Mouse (Mus musculus) lung, postnatal 10 days (tissue): ENCODE data around the gene Elk3.

ENCODE experiments used
- DNase-seq: peaks from one replicate; pipeline ENCODE4 v3.0.0; 2021

Elk3 gene

DNA sequence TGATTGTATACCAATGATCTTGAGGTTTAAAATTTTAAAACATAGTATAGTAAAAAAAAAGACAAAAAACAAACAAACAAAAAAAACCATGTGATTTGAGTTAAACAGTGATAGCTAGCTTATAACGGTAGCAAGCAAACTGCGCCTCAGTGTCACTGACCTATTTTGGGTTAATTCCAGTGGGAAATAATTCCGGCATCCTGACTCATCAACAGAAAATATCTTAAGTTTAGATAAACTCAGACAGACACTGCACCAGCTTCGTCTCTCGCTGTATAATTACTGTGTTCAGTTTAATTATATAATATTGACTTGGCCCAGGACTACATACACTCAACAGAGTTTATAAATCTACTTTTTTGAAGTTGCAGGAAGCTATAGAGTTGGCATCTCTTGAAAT is 79.0 kb downstream of the Elk3 start:
- DNase-seq: no peak

- no peak for DNase-seq
These were observed 79.4 kb downstream of the Elk3 start for GRCm38 (mm10) chr10:93231490-93231889.

DNA sequence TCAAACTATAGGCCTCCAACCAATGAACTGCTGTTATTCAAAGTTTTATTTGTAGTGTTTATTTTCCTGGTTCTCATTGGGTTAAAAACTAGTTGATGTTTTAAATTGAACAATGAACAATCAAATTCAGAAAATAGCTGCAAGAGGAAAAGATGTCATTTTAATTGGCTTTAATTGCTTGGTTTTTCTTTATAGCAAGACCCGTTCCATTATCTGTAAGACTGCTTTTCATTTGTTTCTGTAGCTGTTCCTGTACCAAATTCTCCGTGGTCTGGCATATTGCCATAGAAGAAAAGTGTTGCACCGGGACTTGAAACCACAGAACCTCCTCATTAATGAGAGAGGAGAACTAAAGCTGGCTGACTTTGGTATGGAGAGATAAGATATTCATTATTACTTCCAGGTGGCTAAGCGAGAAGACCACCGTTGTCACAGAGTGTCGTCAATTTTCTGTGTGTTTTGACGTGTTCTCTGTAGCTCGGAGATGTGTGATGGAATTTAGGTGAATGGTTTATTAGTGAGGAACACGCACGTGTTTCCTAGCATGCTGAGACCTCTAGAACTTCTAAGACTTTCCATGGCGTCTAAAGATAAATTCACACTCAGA is 82.4 kb downstream of the Elk3 start:
- DNase-seq: no peak

- no peak for DNase-seq
These were observed 83.0 kb downstream of the Elk3 start for GRCm38 (mm10) chr10:93227921-93228320.

DNA sequence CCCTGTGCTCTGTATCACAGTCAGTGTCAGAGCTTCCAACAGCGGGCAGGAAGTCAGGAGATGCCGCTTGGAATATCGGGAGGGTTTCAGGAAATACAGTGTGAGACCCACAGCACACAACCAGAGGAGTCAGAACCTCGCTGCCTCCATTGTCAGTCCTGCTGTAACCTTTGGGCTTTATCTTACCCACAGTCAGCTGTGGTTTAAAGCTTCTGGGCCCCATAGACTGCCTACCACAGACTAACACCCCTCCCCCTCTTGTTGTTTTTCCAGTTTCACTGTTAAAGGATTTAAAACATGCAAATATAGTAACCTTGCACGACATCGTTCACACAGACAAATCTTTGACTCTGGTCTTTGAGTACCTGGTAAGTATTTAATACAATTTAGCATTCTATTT is 85.2 kb downstream of the Elk3 start:
- no peak for DNase-seq

DNA sequence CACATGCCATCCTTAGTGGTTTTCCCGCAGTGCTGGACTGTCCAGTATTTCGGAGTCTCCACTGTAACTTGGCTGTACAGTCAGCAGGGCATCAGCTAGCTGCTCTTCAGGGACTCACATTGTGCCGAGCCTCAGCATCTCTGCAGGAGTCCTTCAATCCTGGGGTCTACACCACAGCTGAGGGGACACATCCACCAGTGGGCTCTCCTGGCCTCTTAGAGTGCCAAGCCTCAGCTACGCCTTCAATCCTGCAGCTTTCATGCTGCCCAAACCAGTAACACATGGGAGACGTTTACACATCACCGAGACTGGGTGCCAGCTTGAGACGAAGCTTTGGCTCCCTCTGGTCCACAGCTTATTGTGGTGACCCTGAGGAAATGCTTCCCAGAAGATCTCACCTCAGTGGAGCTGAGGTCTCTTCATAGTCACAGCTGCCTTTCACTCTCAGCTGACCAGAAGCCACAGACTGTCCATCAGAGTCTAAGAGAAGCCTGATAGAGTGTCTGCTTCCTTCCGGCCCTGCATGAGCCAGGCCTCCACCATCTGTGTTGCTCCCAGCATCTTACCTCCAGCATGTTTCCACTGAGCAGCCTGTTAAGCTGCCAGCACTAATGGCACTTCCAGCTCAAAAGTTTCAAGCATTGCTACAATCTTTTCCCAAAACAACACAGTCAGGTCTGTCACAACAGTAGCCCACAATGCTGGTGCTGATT is 95.7 kb downstream of the Elk3 start:
- no peak for DNase-seq

- no peak for DNase-seq
These were observed 96.7 kb downstream of the Elk3 start for GRCm38 (mm10) chr10:93214251-93214650.

- DNase-seq: no peak
These were observed 97.6 kb downstream of the Elk3 start for GRCm38 (mm10) chr10:93213339-93213738.

DNA sequence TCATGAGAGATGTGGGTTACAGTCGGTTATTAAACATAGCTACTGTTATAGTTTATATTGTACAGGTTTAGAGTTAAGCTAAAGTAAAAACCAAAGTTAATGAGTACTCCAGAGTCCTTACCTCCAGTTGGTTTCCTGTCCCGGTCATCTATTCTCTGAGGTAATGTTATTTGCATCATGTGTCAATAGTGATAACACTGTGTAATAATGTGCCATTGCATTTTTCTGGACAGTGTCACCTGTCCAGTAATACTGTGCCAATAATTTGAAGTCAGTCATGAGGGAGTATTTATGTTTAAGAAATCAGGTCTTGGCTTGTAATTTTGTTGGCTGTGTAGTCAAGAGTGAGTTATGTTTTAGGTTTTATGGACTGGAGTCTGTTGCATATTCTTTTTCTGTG is 98.2 kb downstream of the Elk3 start:
- no peak for DNase-seq

- DNase-seq: no peak
These were observed 103.8 kb downstream of the Elk3 start for GRCm38 (mm10) chr10:93207176-93207575.

GRCm38 (mm10) chr10:93205287-93205956 is 105.5 kb downstream of the Elk3 start:
- DNase-seq: no peak

DNA sequence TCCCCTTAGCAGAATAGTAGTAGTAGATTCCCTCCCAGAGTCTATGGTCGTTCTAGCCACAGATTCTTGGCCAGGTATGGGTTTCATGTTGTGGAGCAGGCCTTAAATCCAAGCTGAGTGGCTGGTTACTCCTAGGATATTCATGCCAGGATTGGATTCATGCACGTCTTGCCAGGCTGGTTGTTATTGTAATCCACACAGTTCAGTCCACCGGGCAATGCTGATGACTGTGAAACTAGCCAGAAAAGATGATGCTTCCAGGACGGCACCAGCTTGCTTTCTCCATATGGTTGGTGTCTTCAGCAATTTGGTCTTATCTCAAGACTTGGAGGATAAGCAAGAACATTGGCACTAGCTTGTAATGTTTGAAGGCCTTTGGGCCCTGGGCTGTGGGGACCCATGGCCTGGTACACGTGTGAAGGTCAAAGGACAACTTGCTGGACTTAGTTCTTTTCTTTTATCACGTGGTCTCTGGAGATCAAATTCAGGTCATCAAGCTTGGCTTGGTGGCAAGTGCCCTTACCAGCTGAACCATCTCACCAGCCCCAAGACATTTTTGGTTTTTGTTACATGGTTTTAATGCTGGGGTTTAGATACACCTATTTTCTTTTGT is 109.0 kb downstream of the Elk3 start:
- DNase-seq: no peak

DNA sequence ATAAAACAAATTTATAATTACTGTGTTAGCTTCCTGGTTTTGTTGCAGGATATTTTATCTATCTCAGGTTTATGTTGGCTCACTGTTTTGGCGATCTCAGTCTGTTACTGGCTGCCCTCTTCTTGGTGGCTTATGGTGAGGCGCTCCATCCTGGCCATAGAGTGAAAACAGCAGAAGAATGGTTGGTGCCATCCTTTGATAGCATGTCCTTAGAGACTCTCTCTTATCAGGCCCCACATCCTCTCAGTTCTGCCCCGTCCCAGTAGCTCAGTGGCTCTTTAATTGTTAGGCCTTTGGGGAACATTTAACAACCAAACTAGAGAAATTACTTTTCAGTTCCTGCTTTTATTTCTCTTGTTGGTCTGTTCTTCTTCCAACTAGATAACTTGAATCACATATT is 112.0 kb downstream of the Elk3 start:
- DNase-seq: no peak
